Mouse (Mus musculus): ENCODE measurements around the gene L3mbtl1.

The L3mbtl1 gene

GRCm38 (mm10) chr2:162943931-162944330 is 659 bp downstream of the L3mbtl1 start:
- DNase-seq: no peak

- no peak for DNase-seq
Observed at GRCm38 (mm10) chr2:162946964-162947363, 3.7 kb downstream of the L3mbtl1 start.

- peak; percentile 52 to 75 for DNase-seq
Observed at GRCm38 (mm10) chr2:162947736-162948135, 4.5 kb downstream of the L3mbtl1 start.

- DNase-seq: no peak
Observed at GRCm38 (mm10) chr2:162948221-162948620, 4.9 kb downstream of the L3mbtl1 start.

DNA sequence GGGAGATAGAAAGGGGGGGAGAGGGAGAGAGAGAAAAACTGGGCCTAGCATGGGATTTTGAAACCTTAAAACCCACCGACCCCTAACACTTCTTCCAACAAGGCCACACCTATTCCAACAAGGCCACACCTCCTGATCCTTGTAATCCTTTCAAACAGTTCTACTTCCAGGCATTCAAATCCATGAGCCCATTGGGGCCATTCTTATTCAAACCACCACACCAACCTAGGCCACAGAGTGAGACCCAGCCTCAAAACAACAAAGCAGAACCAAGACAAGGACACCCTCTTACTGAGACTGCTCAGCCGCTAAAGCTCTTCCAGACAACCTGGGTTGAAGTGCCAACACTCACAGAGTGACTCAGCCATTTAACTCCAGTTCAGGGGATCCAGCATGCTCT is 7.5 kb downstream of the L3mbtl1 start:
- DNase-seq: no peak

DNA sequence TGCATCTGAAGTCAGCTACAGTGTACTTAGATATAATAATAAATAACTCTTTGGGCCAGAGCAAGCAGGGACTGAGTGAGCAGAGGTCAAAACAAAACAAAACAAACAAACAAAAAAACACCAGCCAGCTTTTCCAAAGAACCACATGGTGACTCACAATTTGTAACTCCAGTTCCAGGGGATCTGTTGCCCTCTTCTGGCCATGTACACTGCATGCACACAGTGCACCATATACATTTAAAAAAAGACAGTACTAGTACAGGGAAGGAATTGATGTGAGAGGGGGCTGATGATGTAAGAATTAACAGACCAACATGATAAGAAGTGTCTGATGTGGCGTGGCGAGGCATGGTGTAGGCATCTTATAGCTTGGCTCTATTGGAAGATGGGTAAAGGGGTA is 13.6 kb downstream of the L3mbtl1 start:
- DNase-seq: no peak

- no peak for DNase-seq
Observed at GRCm38 (mm10) chr2:162961321-162961720, 18.0 kb downstream of the L3mbtl1 start.

GRCm38 (mm10) chr2:162966734-162967133 is 23.5 kb downstream of the L3mbtl1 start:
- DNase-seq: no peak

DNA sequence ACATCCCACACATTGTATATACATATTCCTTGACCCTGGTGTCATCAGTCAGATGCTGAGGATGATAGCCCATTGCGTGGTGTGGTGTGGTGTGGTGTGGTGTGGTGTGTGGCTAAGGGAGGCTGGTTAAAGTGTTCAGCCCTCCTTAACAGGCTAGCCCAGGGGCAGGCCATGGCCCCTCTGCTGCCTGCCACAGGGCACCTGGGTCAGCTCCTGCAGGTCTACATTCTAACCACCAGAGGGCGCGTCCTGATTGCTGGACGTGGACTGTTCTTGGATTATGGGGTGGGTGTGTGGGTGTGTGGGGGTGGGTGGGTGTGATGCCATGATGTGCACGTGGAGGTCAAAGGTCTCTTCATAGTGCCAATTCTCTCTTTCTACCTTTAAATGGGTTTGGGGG is 25.1 kb downstream of the L3mbtl1 start:
- DNase-seq: peak; percentile 63 to 69

DNA sequence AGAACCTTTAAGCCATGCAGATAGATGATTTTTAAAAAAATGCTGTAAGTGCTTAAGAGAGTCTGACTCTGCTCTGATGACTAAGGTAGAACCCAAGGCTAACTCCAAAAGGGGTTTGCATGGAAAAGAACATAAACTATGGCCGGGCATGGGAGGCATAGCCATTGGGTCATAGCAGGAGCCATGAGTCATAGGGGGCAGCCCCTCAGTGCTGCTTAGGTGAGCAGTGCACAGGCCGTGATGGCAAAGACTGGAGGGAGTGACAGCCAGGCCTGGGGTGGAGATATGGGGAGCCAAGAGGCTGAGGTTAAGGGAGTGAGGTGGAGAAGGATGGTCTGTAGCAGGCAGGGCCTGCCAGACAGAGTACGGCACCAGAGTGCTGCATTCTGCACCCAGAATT is 25.8 kb downstream of the L3mbtl1 start:
- no peak for DNase-seq

GRCm38 (mm10) chr2:162970896-162971295 is 27.6 kb downstream of the L3mbtl1 start:
- no peak for DNase-seq

- peak in 1 of 2 experiments; percentile 38 for DNase-seq
Observed at GRCm38 (mm10) chr2:162972752-162973151, 29.5 kb downstream of the L3mbtl1 start.

DNA sequence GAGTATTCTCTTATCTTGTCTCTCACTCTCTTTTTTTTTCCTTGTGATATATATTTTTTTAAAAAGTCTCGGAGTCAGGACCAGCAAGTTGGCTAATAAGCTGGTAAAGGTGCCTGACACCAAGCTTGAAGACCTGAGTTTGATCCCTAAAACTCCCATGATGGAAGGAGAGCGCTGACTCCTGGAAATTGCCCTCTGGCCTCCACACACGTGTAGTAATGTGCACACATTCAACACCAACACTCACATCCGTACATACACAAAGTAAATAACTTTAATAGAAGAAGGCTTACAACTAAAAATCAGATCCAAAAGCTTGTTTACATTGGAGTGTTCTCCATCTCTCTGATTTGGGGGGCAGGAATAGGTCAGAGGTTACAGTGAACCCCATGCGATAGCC is 29.9 kb downstream of the L3mbtl1 start:
- DNase-seq: no peak

DNA sequence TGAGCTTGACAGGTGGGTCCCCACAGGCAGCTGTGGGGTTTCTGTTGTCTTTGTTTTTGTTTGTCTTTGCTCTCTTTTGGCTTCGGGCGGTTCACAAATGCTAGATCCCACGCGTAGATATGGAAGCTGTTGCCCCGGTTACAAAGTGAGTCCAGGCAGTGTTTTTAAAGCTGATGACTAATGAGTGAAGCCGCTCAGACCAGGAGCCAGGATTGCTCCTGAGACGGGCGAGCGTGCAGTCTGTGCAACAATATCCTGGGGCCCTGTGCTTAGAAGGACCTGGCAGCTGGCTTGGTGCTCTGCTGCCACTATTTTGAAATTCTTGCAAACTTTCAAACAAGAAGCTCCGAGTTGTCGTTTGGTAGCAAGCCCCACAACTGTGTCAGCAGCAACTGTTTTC is 30.4 kb downstream of the L3mbtl1 start:
- DNase-seq: no peak

DNA sequence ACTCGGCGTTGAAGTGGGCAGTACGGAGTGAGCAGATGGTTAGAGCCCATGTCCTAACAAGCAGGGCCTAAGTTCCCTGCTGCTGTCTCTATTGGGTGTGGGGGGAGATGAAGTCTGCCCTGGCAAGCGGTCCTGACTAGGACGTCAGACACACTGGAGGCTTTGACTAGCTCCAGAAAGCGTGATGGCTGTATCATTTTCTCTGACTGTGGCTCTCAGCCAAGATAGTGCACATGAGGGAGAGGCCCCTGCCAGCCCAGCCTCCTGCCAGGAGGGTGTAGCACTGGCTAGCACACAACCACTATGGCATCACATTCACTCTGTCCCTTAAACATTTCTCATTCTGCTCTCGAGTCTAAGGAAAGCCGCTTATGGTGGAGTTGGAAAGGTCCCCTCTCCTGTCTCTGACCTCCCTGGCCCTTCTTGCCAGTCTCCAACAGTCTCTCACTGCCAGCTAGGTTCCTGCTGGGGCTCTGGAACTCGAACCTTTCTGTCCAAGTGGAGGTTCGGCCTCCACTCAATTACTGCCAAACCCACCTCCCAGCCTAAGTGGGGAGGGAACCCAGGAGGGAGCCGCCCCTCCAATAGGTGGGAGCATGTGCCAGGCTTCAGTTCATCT is 32.0 kb downstream of the L3mbtl1 start:
- no peak for DNase-seq

GRCm38 (mm10) chr2:162976001-162976400 is 32.7 kb downstream of the L3mbtl1 start:
- DNase-seq: peak; percentile 72 to 83

DNA sequence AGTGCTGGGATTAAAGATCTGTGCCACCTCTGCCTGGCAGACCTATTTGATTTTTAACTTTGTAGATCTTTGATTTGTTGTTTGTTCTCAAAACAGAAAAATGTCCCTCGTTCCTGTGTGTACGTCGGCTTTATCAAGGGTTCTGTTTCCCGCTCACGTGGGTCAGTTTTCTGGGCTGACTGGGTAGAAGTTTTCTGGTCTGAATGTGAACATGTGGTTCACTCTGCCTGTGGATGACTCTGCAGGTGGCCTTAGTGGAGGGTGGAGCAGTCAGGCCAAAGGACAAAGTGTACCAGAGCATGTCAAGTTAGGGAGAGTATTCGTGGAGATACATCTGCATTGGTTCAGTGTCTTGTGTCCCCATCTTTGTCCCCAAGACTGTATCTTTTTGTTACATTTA is 41.1 kb downstream of the L3mbtl1 start:
- DNase-seq: peak; percentile 69 to 87

GRCm38 (mm10) chr2:162985923-162986322 is 42.7 kb downstream of the L3mbtl1 start:
- DNase-seq: peak; percentile 96 to 98

DNA sequence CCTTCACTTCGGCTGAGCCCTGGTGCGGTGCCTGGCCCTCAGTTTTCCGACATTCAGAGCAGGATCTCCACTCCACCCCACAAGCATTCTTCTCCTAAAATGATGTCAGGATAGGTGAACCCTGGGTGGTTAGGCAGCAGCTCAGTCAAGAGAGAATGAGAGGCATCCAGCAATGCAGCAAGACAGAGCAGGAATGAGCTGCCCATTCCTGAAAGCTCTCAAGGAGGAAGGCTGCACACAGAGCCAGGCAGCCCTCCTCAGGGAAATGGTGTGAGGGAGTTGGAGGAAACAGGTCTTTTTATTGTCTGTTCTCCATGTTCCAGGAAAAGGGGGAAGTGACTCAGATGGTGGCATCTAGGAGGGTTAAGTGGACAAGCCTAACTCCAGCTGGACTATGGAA is 43.5 kb downstream of the L3mbtl1 start:
- DNase-seq: no peak

DNA sequence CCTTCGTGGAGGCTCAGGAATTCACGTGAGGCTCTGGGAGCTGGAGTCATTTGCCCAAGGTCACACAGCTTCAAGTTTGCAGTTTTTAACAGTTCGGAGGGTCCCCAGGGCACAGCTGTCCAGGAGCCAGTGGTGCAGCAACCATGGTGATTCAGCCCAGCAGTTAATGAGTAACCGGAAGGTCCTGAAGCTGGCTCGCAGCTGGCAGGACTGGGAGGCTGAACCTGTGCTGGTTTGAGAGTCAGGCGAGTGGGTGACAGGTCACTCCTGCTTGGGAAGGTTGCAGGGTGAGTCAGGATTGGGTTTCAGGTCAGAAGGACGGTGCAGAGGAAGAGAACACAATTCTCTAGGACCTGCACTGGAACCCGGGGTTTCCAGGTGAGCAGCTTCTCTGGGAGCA is 43.9 kb downstream of the L3mbtl1 start, which contains the start of gene Sgk2:
Sgk2 (plus strand) TSS at position 113 of the 400 bp plus-strand sequence.
- DNase-seq: peak; percentile 88 to 97

DNA sequence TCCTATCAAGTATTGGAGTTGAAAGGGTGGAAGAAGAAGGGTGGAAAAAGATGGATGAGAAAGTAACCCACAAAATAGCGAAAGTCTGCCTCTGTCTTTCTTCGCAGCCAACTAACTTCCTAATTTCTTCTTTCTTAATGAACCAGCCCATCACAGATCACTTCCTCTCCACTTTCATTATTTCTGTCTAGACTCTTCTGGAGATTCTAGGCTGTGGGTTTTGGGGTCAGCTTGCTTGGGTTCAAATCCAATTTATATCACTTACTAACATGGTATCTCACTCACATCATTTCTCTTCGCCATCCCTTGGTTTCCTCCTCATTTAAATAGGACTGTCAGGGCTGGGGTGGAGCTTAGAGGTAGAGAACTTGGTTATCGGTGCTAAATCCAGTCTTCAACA is 45.0 kb downstream of the L3mbtl1 start:
- peak in 1 of 2 experiments; percentile 23 for DNase-seq

DNA sequence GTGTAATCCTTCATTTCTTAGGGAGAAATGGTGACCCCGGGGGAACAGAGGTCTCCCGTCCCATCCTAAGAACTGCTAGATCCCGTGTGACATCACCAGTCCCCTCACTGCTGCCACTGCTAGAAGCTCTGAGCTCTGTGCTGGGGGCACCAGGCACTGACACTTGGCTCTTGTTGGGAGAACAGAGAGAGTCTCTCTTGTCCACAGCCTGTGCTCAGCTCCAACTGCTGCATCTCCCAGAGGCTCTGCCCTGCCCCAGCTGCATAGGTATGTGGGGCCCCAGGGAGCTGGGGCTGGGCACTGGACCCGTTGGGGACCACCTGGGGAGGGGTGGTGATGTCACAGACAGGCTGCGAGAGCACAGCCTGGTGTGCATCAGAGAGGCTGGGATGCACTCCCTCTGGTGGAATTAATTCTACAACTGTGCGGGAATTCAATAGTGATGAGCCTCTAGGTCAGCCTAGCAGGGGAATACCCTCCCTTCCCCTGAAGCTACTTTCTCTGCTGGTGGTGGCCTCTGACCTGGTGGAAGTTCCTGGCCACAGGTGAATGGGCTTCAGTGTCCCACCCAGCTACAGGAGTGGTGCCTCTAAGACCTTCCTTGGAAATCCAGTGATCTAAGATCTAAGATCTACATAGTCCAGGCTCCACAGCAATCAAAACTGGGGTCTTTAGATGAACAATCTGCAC is 48.3 kb downstream of the L3mbtl1 start:
- DNase-seq: peak in 1 of 2 experiments; percentile 54

DNA sequence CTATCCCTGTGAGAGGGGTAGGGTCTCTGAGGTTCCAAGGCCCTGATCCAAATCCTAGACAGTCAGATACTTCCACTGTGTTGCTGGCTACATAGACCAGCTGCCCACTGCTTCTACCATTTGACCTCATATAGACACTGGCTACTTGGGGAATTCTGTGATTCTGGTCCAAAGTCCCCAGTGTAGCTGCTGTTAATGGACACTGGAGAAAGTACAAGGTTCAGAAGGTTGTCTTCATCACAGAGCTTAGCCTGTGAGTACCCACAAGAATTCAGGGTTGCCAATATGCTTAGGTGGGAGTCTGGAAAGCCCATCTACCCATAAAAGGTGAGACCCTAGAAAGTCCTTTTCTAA is 48.8 kb downstream of the L3mbtl1 start:
- DNase-seq: peak; percentile 42 to 57

DNA sequence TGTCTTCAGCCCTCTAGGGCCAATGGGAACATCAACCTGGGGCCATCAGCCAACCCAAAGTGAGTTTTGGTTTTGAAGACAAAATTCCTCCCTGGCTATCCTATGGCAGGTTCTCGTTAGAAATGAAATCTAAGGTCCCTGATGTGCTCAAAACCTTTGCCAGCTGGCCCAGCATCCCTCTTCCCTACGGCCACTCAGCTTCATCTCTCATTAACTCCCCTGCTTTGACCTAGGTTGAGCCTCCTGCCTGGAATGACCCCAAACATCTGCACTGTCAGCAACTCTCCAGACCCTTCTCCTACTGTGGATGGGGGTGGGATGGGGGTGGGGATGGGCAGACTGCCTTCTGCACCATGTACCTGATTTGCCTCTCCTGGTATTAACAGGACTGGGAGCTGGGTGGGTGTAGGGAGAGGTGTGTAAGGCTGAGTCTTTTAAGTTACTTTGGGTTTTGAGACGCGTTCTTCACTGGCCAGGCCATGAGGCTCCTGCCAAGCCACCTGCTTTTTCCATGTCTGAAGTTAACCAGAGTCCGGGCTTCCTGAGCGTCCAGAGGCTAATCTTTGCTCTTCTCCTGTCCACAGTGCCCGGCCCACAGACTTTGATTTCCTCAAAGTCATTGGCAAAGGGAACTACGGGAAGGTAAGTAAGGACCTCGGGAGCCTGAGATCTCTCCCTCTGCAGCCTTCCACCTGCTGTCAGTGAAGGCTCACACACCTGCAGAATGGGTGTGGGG is 50.8 kb downstream of the L3mbtl1 start:
- DNase-seq: peak; percentile 60 to 86

Measured in kidney, postnatal 25 days (tissue).